Mouse (Mus musculus): Measurements from ENCODE around the gene Olfr473.
"Not testable (repeated sequence)": the region's sequence is repeated elsewhere in the genome, so short reads cannot be mapped to it uniquely, and the experiment has no call there.

The Olfr473 gene

DNA sequence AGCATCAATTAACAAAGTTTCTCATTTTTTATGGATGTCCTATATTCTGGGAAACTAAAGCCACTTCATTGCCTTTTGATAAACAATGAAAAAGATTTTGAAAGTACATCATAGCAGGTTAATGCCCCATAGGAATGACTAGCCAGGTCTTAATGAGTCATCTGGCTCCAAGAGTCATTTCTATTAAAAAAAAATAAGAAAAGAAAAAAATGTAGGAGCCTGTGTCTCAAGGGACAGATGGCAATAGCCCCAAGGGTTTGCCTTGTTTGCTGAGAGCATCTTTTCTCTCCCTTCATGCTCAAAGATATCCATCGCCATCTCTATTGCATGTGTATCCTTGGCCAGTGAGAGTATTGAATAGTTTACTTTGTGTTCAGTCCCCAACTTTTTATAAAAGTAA lies at the start of gene Olfr473:
Gene Olfr473 (plus strand): TSS at position 301 of the 400 bp plus-strand sequence.
- ATAC-seq (ENCODE audit: insufficient number of reproducible peaks, low FRiP score, low TSS enrichment) = no peak

DNA sequence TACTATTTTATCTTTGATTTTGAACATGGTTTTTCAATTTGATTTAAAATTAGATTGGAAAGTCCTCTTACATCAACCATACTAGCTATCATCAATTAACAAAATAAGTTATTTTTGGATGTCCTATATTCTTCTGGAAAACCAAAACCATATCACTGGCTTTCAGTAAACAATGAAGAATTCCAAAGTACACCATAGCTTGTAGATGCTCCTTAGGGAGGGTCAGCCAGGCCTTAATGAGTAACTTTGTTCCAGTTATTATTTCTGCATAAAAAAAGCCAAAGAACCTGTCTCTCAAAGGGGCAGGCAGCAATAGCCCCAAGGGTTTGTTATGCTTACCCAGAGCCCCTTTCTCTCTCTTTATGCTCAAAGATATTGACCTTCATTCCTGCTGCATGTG lies 32.6 kb upstream of the Olfr473 start, which contains the start of gene Olfr472:
Gene Olfr472 (plus strand): TSS at position 301 of the 400 bp plus-strand sequence.
- no peak for ATAC-seq (ENCODE audit: insufficient number of reproducible peaks, low FRiP score, low TSS enrichment)

DNA sequence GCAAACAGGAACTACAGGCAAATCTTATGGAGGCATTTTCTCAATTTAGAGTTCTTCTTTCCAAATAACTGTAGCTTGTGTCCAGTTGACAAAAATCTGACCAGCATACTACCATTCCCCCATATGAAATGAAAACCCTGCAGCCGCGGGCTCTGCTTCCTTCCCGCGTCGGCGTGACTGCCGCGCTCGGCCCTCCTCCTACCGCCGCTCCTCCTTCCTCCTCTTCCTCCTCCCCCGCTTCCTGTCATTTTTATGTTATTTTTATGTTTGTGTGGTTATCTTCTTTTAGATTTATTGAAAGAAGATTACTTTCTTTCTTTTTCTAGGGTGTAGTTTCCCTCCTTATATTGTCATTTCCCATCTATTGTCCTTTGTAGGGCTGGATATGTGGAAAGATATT lies 22.3 kb downstream of the Olfr473 start:
- ATAC-seq (ENCODE audit: insufficient number of reproducible peaks, low FRiP score, low TSS enrichment) = not testable (repeated sequence)

DNA sequence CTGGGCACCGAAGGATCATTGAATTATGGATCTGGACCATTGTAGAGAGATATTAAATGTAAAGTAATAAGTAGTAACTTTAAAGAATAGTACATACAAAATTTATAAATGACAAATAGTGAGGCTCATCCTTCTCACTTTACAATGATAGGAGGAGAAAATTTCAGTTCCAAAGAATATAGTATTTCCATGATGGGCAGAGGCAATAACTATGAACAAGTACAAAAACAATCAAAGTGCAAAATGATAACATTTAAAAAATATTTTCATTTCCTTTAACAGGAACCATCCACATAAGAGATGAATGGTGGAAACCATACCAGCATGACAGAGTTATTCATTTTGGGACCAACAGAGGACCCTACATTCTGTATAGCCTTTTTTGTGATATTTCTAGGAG lies 24.1 kb downstream of the Olfr473 start, which contains the start of gene Olfr474:
Gene Olfr474 (plus strand): TSS at position 301 of the 400 bp plus-strand sequence.
- no peak for ATAC-seq (ENCODE audit: insufficient number of reproducible peaks, low FRiP score, low TSS enrichment)

DNA sequence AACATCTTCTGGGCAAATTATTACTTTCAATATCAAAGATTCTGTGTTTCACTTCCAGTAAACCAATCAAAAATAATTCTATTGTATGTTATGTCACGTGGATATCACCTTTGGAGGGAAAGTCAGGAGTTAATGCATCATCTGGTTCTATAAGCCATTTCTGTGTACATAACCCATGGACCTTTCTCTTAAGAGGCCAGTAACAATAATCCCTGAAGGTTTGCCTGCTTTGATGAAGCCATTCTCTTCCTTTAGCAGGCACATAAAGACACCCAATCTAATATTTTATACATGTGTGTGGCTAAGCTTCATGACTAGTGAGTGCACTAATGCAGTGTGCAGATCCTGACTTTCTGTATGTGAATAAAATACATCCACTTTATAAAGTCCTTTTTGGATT lies 34.3 kb downstream of the Olfr473 start, which contains the start of gene Olfr476:
Gene Olfr476 (plus strand): TSS at position 301 of the 400 bp plus-strand sequence.
- ATAC-seq (ENCODE audit: insufficient number of reproducible peaks, low FRiP score, low TSS enrichment) = no peak

Measured in cerebellum, adult (tissue).